Mouse (Mus musculus) lung, embryonic 16.5 days (tissue): ENCODE data around the gene Zkscan3. TPM values are rescaled to one million over a fixed set of nuclear protein-coding genes. Genes with fewer than 3 reads are reported as not detected.
A peak's percentile ranks its signal among the peaks of the same experiment; 100 is the strongest.

ENCODE experiments used
- ATAC-seq: fragments of 200-750 bp; cut with Nextera tagmentation; 2 replicates; pipeline ENCODE4 v1.8.0; 2017; ENCODE audit warnings: low read depth, mild to moderate bottlenecking, moderate library complexity
- H3K27ac ChIP-seq: fragments of 300-500 bp; sonication (generic); 2 replicates; pipeline ENCODE4 v1.5.1; 2014; ENCODE audit warnings: mild to moderate bottlenecking, control low read depth, low read length
- H3K27me3 ChIP-seq: fragments of 300-500 bp; sonication (generic); 2 replicates; pipeline ENCODE4 v1.6.1; 2014; ENCODE audit warnings: low read depth, low read length, mixed read lengths; ENCODE audit not compliant: control insufficient read depth, insufficient read depth
- H3K36me3 ChIP-seq: fragments of 300-500 bp; sonication (generic); 2 replicates; pipeline ENCODE4 v1.6.1; 2014; ENCODE audit warnings: low read length; ENCODE audit not compliant: control insufficient read depth, insufficient read depth
- H3K4me1 ChIP-seq: fragments of 300-500 bp; sonication (generic); replicated peaks from 2 replicates; pipeline ENCODE4 v1.6.1; 2014; ENCODE audit warnings: low read length, mixed read lengths; ENCODE audit not compliant: control insufficient read depth, insufficient read depth
- H3K4me2 ChIP-seq: fragments of 300-500 bp; sonication (generic); 2 replicates; pipeline ENCODE4 v1.6.1; 2014; ENCODE audit warnings: low read depth, low read length, control low read depth
- H3K4me3 ChIP-seq: fragments of 300-500 bp; sonication (generic); 2 replicates; pipeline ENCODE4 v1.5.1; 2014; ENCODE audit warnings: mild to moderate bottlenecking, low read length, control low read depth
- H3K9ac ChIP-seq: fragments of 300-500 bp; sonication (generic); 2 replicates; pipeline ENCODE4 v1.6.1; 2014; ENCODE audit warnings: low read length, control low read depth
- H3K9me3 ChIP-seq: fragments of 300-500 bp; sonication (generic); 2 replicates; pipeline ENCODE4 v1.6.1; 2016; ENCODE audit warnings: low read length; ENCODE audit not compliant: control insufficient read depth
- WGBS: fragments of 180-500 bp; shearing (Covaris S2); extraction: QIAGEN DNeasy Blood & Tissue Kit; methylation state at CpG from one replicate; pipeline ENCODE4 v1.1.7; 2014; 5-methylcytosine and 5-hydroxymethylcytosine counted together
- polyA plus RNA-seq: library from polyadenylated mRNA; unstranded; fragments of >200 nt; fragmentation: Nextera tagmentation; extraction: Ambion mirVana; gene quantifications from 2 replicates; pipeline ENCODE4 v1.2.1, GENCODE M21; 2015

Zkscan3 gene
- polyA plus RNA-seq, 1 experiment from 2014 or later: 85.3 TPM

- Histone ChIP-seq H3K36me3 (no peaks in the 10 kb centered on the region), H3K27me3 (no peaks in the 10 kb centered on the region), H3K4me3 (no peak overlapping the region), H3K27ac (no peak overlapping the region), H3K4me1 (peaks cover 2% of the 10 kb centered on the region; the same call in 1 of the 2 replicates), H3K9me3 (no peaks in the 10 kb centered on the region), H3K9ac (no peak overlapping the region), H3K4me2 (no peak overlapping the region)
- WGBS: 76% methylated on average over 6 of the region's 6 CpGs
- ATAC-seq: no peak
Observed at GRCm38 (mm10) chr13:21417298-21418010, 14.9 kb upstream of the Zkscan3 start.

GRCm38 (mm10) chr13:21415750-21416149, 13.2 kb upstream of the Zkscan3 start:
- 85% methylated on average over 2 of the region's 2 CpGs for WGBS

GRCm38 (mm10) chr13:21415266-21415665, 12.7 kb upstream of the Zkscan3 start:
- no peak for ATAC-seq
- Histone ChIP-seq H3K27ac (peak overlapping the region; percentile 44), H3K9me3 (no peaks in the 10 kb centered on the region), H3K36me3 (no peaks in the 10 kb centered on the region), H3K9ac (no peak overlapping the region), H3K4me2 (no peak overlapping the region), H3K27me3 (no peaks in the 10 kb centered on the region), H3K4me3 (no peak overlapping the region), H3K4me1 (peaks cover 2% of the 10 kb centered on the region; the same call in 1 of the 2 replicates)
- WGBS: 54% methylated on average over 4 of the region's 4 CpGs

More at GRCm38 (mm10) chr13:21415750-21416149, 13.2 kb upstream of the Zkscan3 start:
- no peak overlapping the region for H3K9ac ChIP-seq
- no peak for ATAC-seq
- no peaks in the 10 kb centered on the region for H3K9me3 ChIP-seq
- H3K4me1 ChIP-seq: peaks cover 2% of the 10 kb centered on the region; the same call in 1 of the 2 replicates
- H3K4me2 ChIP-seq: no peak overlapping the region
- no peak overlapping the region for H3K4me3 ChIP-seq
- H3K27me3 ChIP-seq: no peaks in the 10 kb centered on the region
- no peak overlapping the region for H3K27ac ChIP-seq
- H3K36me3 ChIP-seq: no peaks in the 10 kb centered on the region

- WGBS: 42% methylated on average over 15 of the region's 15 CpGs
- Histone ChIP-seq H3K9ac (no peak overlapping the region), H3K9me3 (no peaks in the 10 kb centered on the region), H3K4me3 (no peak overlapping the region), H3K36me3 (no peaks in the 10 kb centered on the region), H3K4me1 (peaks cover 2% of the 10 kb centered on the region; the same call in 1 of the 2 replicates), H3K27me3 (no peaks in the 10 kb centered on the region), H3K27ac (peak overlapping the region; percentile 44), H3K4me2 (no peak overlapping the region)
- ATAC-seq: peak; percentile 83
Observed at GRCm38 (mm10) chr13:21414231-21415212, 12.0 kb upstream of the Zkscan3 start.

GRCm38 (mm10) chr13:21408805-21409459, 6.4 kb upstream of the Zkscan3 start:
- H3K9me3 ChIP-seq: no peaks in the 10 kb centered on the region
- no peaks in the 10 kb centered on the region for H3K36me3 ChIP-seq
- WGBS: 49% methylated on average over 11 of the region's 11 CpGs
- H3K4me3 ChIP-seq: peak overlapping the region; percentile 49
- H3K4me2 ChIP-seq: peak overlapping the region; percentile 71
- H3K4me1 ChIP-seq: peaks cover 3% of the 10 kb centered on the region
- peak overlapping the region; percentile 63 for H3K9ac ChIP-seq
- H3K27ac ChIP-seq: peak overlapping the region; percentile 34
- no peak for ATAC-seq
- H3K27me3 ChIP-seq: no peaks in the 10 kb centered on the region

GRCm38 (mm10) chr13:21407969-21408804, 5.6 kb upstream of the Zkscan3 start:
- Histone ChIP-seq H3K9me3 (no peaks in the 10 kb centered on the region), H3K4me3 (peak overlapping the region; percentile 49), H3K27ac (peak overlapping the region; percentile 34), H3K4me1 (peaks cover 3% of the 10 kb centered on the region), H3K9ac (peak overlapping the region; percentile 63), H3K4me2 (peak overlapping the region; percentile 71), H3K27me3 (no peaks in the 10 kb centered on the region), H3K36me3 (no peaks in the 10 kb centered on the region)
- peak; percentile 99 for ATAC-seq
- WGBS: 2% methylated on average over 27 of the region's 27 CpGs

- H3K9me3 ChIP-seq: no peaks in the 10 kb centered on the region
- H3K36me3 ChIP-seq: no peaks in the 10 kb centered on the region
- WGBS: 74% methylated on average over 11 of the region's 11 CpGs
- no peak for ATAC-seq
- H3K27ac ChIP-seq: no peak overlapping the region
- H3K4me3 ChIP-seq: no peak overlapping the region; the same call in 1 of the 2 replicates
- H3K4me1 ChIP-seq: peaks cover 3% of the 10 kb centered on the region
- H3K4me2 ChIP-seq: peak overlapping the region; percentile 71
- no peaks in the 10 kb centered on the region for H3K27me3 ChIP-seq
- no peak overlapping the region for H3K9ac ChIP-seq
Observed at GRCm38 (mm10) chr13:21407341-21407740, 4.8 kb upstream of the Zkscan3 start.

- Histone ChIP-seq H3K9me3 (no peaks in the 10 kb centered on the region), H3K4me2 (peak overlapping the region; percentile 76), H3K27ac (no peak overlapping the region), H3K9ac (peak overlapping the region; percentile 79), H3K4me1 (peaks cover 10% of the 10 kb centered on the region), H3K4me3 (peak overlapping the region; percentile 68), H3K36me3 (peaks cover 7% of the 10 kb centered on the region), H3K27me3 (no peaks in the 10 kb centered on the region)
- WGBS: 0% methylated on average over 2 of the region's 2 CpGs
- peak; percentile 16 for ATAC-seq
Observed at GRCm38 (mm10) chr13:21402848-21403247, 293 bp upstream of the Zkscan3 start.
